Mouse (Mus musculus) T-helper 1 cell (primary cell): ENCODE data around the gene Arfrp1.

Experiments
- in situ Hi-C: fragments of 300-600 bp; cut with MboI, MseI; formaldehyde crosslinking; loops from one replicate; pipeline ENCODE4 v1.15.1; 2025; ENCODE audit warnings: high pct_unique_total_duplicates

Gene Arfrp1

GRCm38 (mm10) chr2:181364860-181365596 is at the start of gene Arfrp1, which contains the start of gene Zgpat:
Arfrp1 (minus strand) TSS chr2:181365404.
Zgpat (plus strand) TSS chr2:181364928.
- in situ Hi-C loops, result no loop called here

DNA sequence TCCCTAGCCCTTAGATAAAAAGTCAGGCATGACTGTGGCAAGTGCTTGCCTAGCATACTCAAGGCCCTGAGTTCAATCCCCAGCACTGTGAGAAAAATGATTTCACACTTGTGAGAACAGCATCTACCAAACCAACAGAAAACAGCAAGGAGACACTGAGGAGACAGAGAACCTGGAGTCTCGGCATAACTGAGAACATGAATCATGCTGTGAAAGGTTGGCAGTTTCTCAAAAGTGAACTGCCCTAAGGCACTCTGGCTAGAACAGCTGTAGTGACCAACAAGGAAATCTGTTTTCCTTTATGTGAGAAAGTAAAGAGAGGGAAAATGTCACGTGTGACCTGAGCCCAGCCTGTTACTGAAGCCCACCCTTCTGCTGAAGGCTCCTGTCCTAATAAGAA is 47.9 kb upstream of the Arfrp1 start:
- in situ Hi-C loops, result no loop called here

- in situ Hi-C loops, result no loop called here
Observed at GRCm38 (mm10) chr2:181410760-181411473, 45.7 kb upstream of the Arfrp1 start.

- in situ Hi-C loops, result no loop called here
Observed at GRCm38 (mm10) chr2:181409643-181410042, 44.4 kb upstream of the Arfrp1 start.

- in situ Hi-C loops, result no loop called here
Observed at GRCm38 (mm10) chr2:181403722-181404121, 38.5 kb upstream of the Arfrp1 start.

- in situ Hi-C loops, result no loop called here
Observed at GRCm38 (mm10) chr2:181401497-181401896, 36.3 kb upstream of the Arfrp1 start.

DNA sequence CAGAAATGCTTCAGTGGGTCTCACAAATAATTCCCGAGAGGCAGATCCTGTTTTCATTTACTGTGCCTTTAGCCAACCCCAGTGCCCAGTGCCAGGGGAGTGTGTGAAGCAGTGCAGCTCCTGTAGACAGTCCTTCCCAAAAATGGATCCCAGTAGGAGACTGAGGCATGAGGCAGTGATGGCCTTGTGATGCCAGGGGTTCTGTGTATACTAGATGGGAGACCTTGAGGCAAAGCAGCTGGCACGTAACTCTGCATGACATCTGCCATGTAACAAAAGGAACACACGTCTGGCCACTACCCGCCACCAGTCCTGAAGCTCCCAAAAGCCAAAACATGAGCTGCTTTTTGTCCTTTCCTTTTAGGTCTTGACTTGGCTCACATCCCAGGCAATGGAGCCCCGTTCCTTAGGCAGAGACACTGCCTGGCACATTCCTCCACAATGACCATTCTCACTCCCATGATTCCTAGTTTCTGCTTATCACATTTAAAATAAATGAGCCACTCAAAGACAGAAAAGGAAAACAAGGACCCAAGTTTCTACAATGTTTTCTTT is 32.1 kb upstream of the Arfrp1 start:
- in situ Hi-C loops, result loop anchor here (25.0 kb wide), 1 partner anchor 190 kb away; the partner anchor contains the start of genes Prpf6, Samd10, Uckl1 and Zfp512b

GRCm38 (mm10) chr2:181394086-181394485 is 28.9 kb upstream of the Arfrp1 start:
- in situ Hi-C loops, result loop anchor here (5.0 to 25.0 kb wide), 2 partner anchors 98 to 193 kb away; partner anchors contain the start of genes Abhd16b, Prpf6, Samd10 and Uckl1

GRCm38 (mm10) chr2:181392600-181393213 is 27.5 kb upstream of the Arfrp1 start:
- in situ Hi-C loops, result loop anchor here (5.0 to 25.0 kb wide), 2 partner anchors 100 to 195 kb away; partner anchors contain the start of genes Abhd16b, Prpf6, Samd10 and Uckl1

GRCm38 (mm10) chr2:181391541-181391940 is 26.3 kb upstream of the Arfrp1 start:
- in situ Hi-C loops, result loop anchor here (5.0 to 25.0 kb wide), 2 partner anchors 101 to 196 kb away; partner anchors contain the start of genes Abhd16b, Prpf6, Samd10 and Uckl1

DNA sequence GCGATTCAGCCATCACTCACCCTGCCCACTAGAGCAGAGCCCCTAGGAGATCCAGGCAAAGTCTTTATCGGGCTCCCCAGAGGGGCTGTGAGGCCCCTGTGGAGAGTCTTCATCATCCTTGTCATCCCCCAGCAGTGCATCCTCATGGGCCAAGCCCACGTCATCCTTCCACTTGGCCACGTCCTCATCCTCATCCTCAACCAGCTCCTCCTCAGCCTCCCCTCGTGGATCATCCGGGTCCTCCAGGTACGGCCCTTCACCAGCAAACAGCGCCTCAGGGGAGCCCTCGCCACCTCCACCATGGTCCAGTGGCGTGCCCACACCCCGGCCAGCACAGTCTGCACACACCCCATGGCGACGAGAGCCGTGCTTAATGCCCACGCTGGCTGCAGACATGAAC is 25.8 kb upstream of the Arfrp1 start:
- in situ Hi-C loops, result loop anchor here (5.0 to 25.0 kb wide), 2 partner anchors 101 to 196 kb away; partner anchors contain the start of genes Abhd16b, Prpf6, Samd10 and Uckl1

DNA sequence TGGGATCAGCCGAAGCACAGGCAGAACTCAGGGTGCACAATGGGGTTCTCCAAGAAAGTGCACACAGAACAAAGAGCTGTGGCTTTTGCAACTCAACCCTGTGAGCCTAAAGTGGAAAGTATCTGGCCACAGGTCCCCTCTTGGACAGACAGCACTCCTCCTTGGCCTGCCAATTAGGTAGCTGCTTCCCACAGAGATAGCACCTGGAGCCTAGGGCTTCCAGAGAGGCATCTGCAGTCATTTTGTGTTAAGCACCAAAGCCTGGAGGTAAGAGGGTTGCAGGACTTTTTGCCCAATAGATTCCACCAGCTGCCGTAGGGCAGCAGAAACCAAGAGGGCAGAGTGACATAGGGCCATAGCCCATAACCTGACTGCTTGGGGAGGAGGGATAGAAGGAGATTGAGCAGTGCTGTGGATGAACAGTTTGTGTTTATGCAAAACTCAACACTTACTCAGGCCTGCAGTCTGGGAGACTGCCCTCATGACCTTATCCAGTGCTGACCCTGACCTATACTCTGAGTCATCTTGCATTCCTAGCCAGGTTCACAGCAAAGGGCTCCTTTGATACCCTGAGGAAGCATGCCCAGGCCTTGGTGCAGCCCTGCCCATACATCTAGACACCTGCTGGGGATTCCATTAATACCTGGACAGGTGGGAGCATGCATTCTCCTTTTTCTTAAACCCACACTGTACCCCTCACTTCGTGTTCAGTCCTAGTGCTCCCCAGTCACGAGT is 25.1 kb upstream of the Arfrp1 start:
- in situ Hi-C loops, result loop anchor here (5.0 to 25.0 kb wide), 2 partner anchors 102 to 197 kb away; partner anchors contain the start of genes Abhd16b, Prpf6, Samd10 and Uckl1

GRCm38 (mm10) chr2:181386663-181387210 is 21.5 kb upstream of the Arfrp1 start:
- in situ Hi-C loops, result loop anchor here (25.0 kb wide), 1 partner anchor 201 kb away; the partner anchor contains the start of genes Prpf6, Samd10, Uckl1 and Zfp512b

- in situ Hi-C loops, result loop anchor here (25.0 kb wide), 1 partner anchor 201 kb away; the partner anchor contains the start of genes Prpf6, Samd10, Uckl1 and Zfp512b
Observed at GRCm38 (mm10) chr2:181385885-181386284, 20.7 kb upstream of the Arfrp1 start.

GRCm38 (mm10) chr2:181384919-181385391 is 19.8 kb upstream of the Arfrp1 start:
- in situ Hi-C loops, result loop anchor here (25.0 kb wide), 1 partner anchor 202 kb away; the partner anchor contains the start of genes Prpf6, Samd10, Uckl1 and Zfp512b

DNA sequence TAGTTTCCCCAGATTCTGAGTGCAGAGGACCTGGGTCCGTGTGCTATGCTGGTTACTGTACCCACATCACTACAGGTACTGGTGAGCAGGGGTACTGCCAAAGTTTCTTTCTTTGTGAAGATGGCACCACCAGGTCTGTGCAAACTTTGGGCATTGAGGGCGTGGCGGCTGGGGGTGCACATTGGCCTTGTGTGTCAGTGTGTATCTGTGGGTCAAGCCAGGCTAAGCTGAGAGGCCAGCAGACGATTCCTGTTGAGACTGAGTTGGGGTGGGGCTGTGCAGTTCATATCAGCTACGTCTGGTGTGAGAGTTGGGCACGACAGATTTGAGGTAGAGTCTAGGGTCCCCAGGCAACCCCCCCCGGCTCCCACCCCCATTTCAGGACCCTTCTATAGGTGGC is 19.3 kb upstream of the Arfrp1 start:
- in situ Hi-C loops, result loop anchor here (25.0 kb wide), 1 partner anchor 203 kb away; the partner anchor contains the start of genes Prpf6, Samd10, Uckl1 and Zfp512b

DNA sequence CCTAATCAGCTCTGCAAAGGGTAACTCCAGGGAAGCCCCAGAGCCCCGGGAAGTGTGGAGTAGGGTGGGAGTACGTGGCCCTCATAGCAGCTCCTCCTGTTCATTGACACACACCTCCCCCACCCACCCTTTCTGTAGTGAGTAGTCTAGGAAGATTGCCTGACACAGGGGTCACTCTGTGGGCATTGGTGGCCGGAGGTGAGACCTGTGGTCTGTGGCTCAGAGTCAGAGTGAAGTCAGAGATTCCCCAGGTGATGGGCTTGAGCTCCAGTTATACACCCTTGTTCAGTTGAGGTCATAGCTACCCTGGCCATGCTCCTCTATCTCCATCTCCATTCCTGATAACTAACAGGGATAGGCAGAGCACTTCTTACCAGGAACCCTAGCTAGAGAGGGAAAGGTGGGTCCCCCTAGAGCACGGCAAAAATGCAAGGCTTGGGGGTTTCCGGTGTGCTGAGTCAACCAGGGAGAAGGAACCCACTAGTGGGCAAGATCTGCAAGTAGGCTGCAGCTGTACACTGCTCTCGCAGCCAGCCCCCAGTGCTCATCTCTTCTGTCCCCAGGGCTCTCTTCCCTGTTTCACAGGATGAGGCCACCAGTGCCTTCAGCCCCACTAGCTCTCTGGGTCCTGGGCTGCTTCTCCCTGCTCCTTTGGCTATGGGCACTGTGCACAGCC is 16.6 kb upstream of the Arfrp1 start:
- in situ Hi-C loops, result loop anchor here (25.0 kb wide), 1 partner anchor 206 kb away; the partner anchor contains the start of genes Prpf6, Samd10, Uckl1 and Zfp512b

DNA sequence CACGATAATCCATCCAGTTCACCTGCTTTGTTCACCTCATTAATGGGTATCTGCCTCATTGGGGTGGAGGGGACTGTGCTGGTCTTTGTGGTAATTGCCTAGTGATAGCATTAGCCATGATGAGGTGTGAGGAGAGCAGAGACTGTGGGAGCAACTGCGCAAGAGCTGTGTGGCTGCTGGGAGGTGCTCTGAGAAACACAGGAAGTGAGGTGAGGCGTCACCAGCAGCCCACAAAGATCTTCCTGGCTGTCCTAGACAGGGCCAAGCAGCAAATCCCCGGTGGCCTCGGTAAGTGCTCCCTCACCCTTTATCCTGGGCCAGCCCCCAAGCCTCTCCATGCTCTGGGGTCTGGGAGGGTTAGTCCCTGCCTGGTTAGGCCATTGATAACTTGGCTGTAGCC is 15.9 kb upstream of the Arfrp1 start:
- in situ Hi-C loops, result loop anchor here (25.0 kb wide), 1 partner anchor 206 kb away; the partner anchor contains the start of genes Prpf6, Samd10, Uckl1 and Zfp512b

GRCm38 (mm10) chr2:181380251-181380650 is 15.0 kb upstream of the Arfrp1 start:
- in situ Hi-C loops, result loop anchor here (25.0 kb wide), 1 partner anchor 207 kb away; the partner anchor contains the start of genes Prpf6, Samd10, Uckl1 and Zfp512b
